Mouse (Mus musculus) gastrocnemius, postnatal 4 days (tissue): ENCODE measurements at regions not wholly inside any gene's neighbourhood (a gene's known extent, or its start where the extent isn't known, plus 50 kb on each side); places are given as distances from the start of the nearest gene placed in this dataset.
A peak's percentile ranks its signal among the peaks of the same experiment; 100 is the strongest.

Experiments used
- DNase-seq, 2 experiments: peaks; one replicate each; pipeline ENCODE4 v3.0.0; 2021 to 2022; ENCODE audit warnings: low spot score in 2 of 2, mixed read lengths in 2 of 2

- peak in 1 of 2 experiments; percentile 17 for DNase-seq
These were observed 629.2 kb downstream of the Triml1 start for GRCm38 (mm10) chr8:42512056-42512455.
